Mouse (Mus musculus) fat pad, adult 2 months (tissue): ENCODE results near the gene Pfdn5.

Experiments
- DNase-seq: peaks from one replicate; pipeline ENCODE4 v3.0.0-alpha.2; 2011; ENCODE audit warnings: low read depth, low spot score; ENCODE audit errors: extremely low read depth

Gene Pfdn5

DNA sequence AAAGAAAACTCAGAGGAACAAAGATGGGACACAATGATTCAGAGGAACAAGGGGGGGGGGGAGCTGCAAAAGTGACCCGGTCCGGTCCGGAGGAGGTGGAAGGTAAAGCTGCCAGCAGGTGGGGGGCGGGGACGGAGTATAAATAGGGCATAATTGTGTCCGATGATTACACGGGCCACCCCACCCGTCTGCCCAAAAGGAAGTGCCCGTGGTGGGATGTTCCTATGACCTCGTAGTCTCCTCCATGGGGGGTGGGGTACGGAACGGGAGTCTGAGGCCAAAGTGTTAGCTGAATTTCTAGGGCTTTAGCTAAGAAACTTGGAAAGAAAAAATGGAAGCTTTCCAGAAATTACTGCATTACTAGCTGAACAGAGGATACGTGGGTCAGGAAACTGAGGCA, 44.1 kb downstream of the Pfdn5 start:
- DNase-seq: no peak

DNA sequence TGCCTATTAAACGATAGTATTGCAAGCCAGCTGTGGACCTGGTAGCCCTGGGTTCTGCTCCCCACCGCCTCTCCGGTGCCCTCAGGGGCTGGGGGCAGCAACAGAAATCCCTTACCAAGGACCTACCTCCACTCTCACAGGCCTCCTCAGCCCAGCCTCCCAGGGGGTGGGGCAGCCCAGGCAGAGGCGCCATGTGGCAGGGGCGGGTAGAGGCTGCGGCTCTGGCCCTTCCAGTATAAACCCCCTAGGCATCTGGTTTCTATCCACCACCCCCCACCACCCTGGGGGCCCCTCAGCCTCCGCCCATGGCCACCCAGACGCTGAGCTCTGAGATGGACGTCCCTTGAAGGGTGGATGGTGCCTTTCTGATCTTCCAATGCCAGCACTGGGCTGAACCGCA, 44.8 kb downstream of the Pfdn5 start:
- DNase-seq: no peak

DNA sequence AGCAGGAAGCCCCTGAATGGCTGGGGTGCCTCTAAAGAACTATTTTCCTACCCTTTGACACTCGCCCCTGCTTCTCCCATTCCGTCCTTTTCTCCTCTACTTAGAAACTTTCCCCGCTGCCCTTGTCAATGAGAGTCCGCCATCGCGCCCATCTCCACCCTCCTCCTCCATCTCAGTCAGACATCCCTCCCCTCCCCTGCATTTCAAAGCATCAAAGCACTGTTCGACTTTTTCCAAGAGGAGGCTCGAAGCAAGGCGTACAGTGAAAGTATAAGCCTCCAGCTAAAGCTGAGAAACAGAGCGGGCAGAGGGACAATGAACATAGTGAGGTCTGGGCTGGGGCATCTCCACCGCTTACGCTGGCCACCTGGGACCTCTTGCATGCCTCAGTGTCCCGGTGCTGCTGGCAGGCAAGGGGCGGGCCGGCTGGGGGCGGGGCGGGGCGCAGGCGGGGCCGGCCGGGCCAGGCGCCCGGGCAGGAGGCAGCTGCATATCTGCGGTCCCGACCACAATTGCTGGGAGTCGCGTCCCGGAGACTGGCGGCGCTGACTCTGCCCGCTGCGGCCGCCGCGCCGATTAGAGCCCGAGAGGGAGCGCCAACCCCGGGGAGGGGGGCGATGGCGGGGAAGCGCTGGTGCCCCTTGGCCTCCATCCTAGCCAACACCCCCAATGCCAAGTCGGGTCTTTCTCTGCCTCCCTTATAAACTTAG, 50.7 kb downstream of the Pfdn5 start:
- DNase-seq: no peak

DNA sequence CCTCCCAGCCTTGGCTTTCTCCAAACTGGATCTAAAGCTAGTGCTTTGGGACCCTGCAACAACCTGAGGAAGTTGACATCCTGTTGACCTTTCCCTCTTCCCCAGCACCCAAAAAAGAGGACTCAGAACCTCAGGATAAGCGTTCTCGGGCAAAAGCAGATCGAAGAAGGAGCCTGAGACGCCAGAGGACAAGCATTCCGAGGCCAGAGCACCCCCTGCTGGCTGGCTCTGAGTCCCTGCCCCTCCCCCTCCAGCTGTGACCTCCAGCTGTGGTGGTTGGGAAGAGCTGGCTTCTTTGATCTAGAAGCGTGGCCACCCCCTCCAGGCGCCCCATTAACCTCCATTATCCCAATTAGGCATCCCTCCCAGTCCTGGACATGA, 51.2 kb downstream of the Pfdn5 start:
- DNase-seq: no peak

DNA sequence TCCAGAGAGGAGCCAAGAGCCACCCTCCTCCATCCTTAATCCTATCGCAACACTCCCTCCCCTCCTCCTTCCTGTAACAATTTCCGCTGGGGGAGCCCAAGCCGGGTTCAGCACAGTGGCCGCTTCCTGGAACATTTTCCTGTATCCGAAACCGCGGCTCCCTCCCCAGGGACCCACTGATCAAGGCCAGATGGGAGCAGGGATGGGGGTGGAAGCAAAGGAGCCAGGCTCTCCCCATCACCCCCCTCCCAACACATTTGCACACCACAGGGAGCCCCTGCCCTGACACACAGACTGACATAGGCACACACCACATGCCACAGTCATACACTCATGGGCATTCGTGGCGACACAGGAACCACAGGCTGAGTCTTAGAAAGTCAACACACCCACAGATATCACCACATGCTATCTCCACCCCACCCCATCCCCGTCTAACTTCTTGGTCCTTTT, 51.9 kb downstream of the Pfdn5 start:
- DNase-seq: no peak
